Mouse (Mus musculus) hindbrain, embryonic 12.5 days (tissue): ENCODE results near the gene Htr1b. TPM values are rescaled to one million over a fixed set of nuclear protein-coding genes. Genes with fewer than 3 reads are reported as not detected.
A peak's percentile ranks its signal among the peaks of the same experiment; 100 is the strongest.

Experiments used
- ATAC-seq: fragments of 200-750 bp; cut with Nextera tagmentation; 2 replicates; pipeline ENCODE4 v1.8.0; 2017; ENCODE audit warnings: moderate TSS enrichment; ENCODE audit not compliant: low FRiP score
- H3K27ac ChIP-seq: fragments of 300-500 bp; sonication (generic); 2 replicates; pipeline ENCODE4 v1.5.1; 2016; ENCODE audit warnings: mild to moderate bottlenecking
- H3K27me3 ChIP-seq: fragments of 300-500 bp; sonication (generic); 2 replicates; pipeline ENCODE4 v1.6.1; 2016; ENCODE audit warnings: mild to moderate bottlenecking
- H3K36me3 ChIP-seq: fragments of 300-500 bp; sonication (generic); 2 replicates; pipeline ENCODE4 v1.6.1; 2016; ENCODE audit warnings: mild to moderate bottlenecking
- H3K4me1 ChIP-seq: fragments of 300-500 bp; sonication (generic); 2 replicates; pipeline ENCODE4 v1.6.1; 2016
- H3K4me2 ChIP-seq: fragments of 300-500 bp; sonication (generic); replicated peaks from 2 replicates; pipeline ENCODE4 v1.6.1; 2016; ENCODE audit warnings: mild to moderate bottlenecking
- H3K4me3 ChIP-seq: fragments of 300-500 bp; sonication (generic); 2 replicates; pipeline ENCODE4 v1.5.1; 2016; ENCODE audit warnings: mild to moderate bottlenecking
- H3K9ac ChIP-seq: fragments of 300-500 bp; sonication (generic); 2 replicates; pipeline ENCODE4 v1.6.1; 2016; ENCODE audit warnings: mild to moderate bottlenecking, moderate library complexity
- H3K9me3 ChIP-seq: fragments of 300-500 bp; sonication (generic); replicated peaks from 2 replicates; pipeline ENCODE4 v1.6.1; 2016; ENCODE audit warnings: mild to moderate bottlenecking
- WGBS: fragments of 180-500 bp; shearing (Covaris S2); methylation state at CpG from one replicate; pipeline ENCODE4 v1.1.7; 2016; 5-methylcytosine and 5-hydroxymethylcytosine counted together
- polyA plus RNA-seq: library from polyadenylated mRNA; unstranded; fragments of >200 nt; fragmentation: Nextera tagmentation; extraction: Ambion mirVana; gene quantifications from 2 replicates; pipeline ENCODE4 v1.2.1, GENCODE M21; 2016

Htr1b gene
- 1.6 and 1.8 TPM in 2 replicates for polyA plus RNA-seq

GRCm38 (mm10) chr9:81633437-81633973, at the start of gene Htr1b:
Htr1b (minus strand) TSS chr9:81633828.
- Histone ChIP-seq H3K9me3 (no peaks in the 10 kb centered on the region), H3K27ac (peak within 1 kb of the TSS; percentile 62; the same call in 1 of the 2 replicates), H3K4me2 (peak within 1 kb of the TSS; percentile 99), H3K36me3 (no peaks in the 10 kb centered on the region), H3K9ac (peak within 1 kb of the TSS; percentile 57), H3K4me1 (peaks cover 18% of the 10 kb centered on the region), H3K4me3 (peak within 1 kb of the TSS; percentile 68), H3K27me3 (peaks cover 44% of the 10 kb centered on the region)
- peak; percentile 80 for ATAC-seq
- WGBS, result under 1% methylated on average over 25 of the region's 26 CpGs

DNA sequence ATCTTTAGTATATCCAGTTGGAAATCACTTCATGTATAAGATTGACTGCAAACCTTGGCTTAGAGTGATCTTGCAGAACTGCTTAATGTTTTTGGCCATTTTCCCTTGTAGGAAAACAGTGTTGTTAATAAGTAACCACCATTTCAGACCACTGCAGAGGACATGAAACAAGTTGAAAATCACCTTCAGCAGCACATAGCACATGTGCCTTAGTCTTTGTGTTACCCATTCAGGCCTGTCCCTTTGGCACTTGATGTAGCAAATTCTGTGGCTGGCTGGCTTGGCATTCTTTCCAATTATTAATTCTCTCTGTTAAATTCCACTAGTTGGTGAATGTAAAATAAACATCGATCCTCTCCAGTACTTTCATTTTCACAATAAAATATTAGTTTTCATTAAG, 43.1 kb upstream of the Htr1b start:
- WGBS, result 100% methylated on average over 1 of the region's 1 CpGs

GRCm38 (mm10) chr9:81637486-81637885, 3.9 kb upstream of the Htr1b start:
- peaks cover 28% of the 10 kb centered on the region for H3K27me3 ChIP-seq
- WGBS, result 94% methylated on average over 1 of the region's 1 CpGs
- H3K4me1 ChIP-seq, result peaks cover 12% of the 10 kb centered on the region
- H3K4me3 ChIP-seq, result no peak overlapping the region
- ATAC-seq, result no peak
- H3K36me3 ChIP-seq, result no peaks in the 10 kb centered on the region
- H3K9me3 ChIP-seq, result no peaks in the 10 kb centered on the region
- no peak overlapping the region for H3K27ac ChIP-seq
- H3K4me2 ChIP-seq, result no peak overlapping the region
- H3K9ac ChIP-seq, result no peak overlapping the region

More for the DNA sequence above, 43.1 kb upstream of the Htr1b start:
- Histone ChIP-seq H3K27me3 (no peaks in the 10 kb centered on the region), H3K4me3 (no peak overlapping the region), H3K4me2 (no peak overlapping the region), H3K36me3 (no peaks in the 10 kb centered on the region), H3K4me1 (no peaks in the 10 kb centered on the region), H3K9me3 (no peaks in the 10 kb centered on the region), H3K9ac (no peak overlapping the region), H3K27ac (no peak overlapping the region)
- no peak for ATAC-seq

DNA sequence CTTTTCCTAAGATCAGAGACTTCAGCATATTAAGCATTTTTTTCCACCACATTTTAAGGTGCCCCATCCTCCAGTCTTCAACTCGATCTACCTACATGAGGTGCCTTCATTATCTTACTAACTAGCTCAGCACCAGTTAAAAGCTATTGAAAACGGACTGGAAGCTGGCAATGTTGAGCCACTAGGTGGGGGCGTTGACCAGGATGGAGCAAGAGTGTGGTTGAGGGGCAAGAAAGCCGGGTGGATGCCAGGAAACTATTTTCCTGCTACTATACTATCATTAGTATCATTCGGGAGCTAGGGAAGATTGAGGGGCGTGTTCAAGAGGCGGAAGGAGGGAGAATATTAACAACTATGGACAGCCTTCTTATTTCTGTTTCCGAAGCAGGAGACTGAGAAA, 1.5 kb upstream of the Htr1b start:
- 13% methylated on average over 8 of the region's 8 CpGs for WGBS
- Histone ChIP-seq H3K4me2 (peak overlapping the region; percentile 99), H3K4me1 (peaks cover 18% of the 10 kb centered on the region), H3K27ac (no peak overlapping the region), H3K36me3 (no peaks in the 10 kb centered on the region), H3K27me3 (peaks cover 44% of the 10 kb centered on the region), H3K9me3 (no peaks in the 10 kb centered on the region), H3K4me3 (no peak overlapping the region), H3K9ac (no peak overlapping the region)
- ATAC-seq, result no peak

GRCm38 (mm10) chr9:81634163-81634562, 535 bp upstream of the Htr1b start:
- Histone ChIP-seq H3K27me3 (peaks cover 44% of the 10 kb centered on the region), H3K4me2 (peak overlapping the region; percentile 99), H3K4me1 (peaks cover 18% of the 10 kb centered on the region), H3K27ac (no peak overlapping the region), H3K4me3 (peak overlapping the region; percentile 68), H3K9ac (no peak overlapping the region), H3K36me3 (no peaks in the 10 kb centered on the region), H3K9me3 (no peaks in the 10 kb centered on the region)
- no peak for ATAC-seq
- WGBS, result under 1% methylated on average over 10 of the region's 10 CpGs

DNA sequence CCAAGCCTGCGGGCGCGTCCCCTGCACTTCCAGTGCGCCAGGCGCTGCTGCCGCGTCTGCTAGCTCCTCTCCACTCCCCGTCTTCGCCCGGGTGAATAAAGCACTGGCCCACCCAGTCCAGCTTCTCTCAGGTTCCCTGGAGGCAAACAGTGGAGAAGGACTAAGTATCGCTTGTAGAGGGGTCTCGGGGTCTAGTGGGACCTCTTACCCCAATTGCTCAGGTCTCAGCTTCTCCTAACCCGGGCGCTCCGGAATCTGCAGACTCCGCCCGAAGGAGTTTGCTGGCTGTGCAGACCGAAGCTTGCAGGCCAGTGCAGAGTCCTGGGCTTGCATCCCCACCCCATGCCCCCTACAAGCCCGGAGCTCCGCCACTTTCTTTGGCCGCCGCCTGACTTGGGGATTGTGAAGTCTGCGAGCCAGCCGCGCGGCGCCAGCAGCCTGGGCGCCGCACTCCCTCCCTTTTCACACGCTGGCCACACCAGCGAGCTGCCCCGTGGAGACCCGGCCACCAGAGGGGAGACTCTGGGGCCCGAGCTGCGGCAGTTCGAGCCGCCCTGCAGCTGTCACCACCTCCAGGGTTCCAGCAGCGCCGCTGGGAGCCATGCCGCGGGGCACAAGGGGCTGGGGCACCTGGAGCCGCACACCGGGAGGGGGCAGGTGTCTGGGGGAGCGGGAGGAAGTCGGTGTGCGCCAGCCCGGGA, 742 bp downstream of the Htr1b start:
- ATAC-seq, result peak; percentile 71
- Histone ChIP-seq H3K4me3 (peak overlapping the region; percentile 68), H3K9me3 (no peaks in the 10 kb centered on the region), H3K4me1 (peaks cover 18% of the 10 kb centered on the region), H3K4me2 (peak overlapping the region; percentile 99), H3K27me3 (peaks cover 44% of the 10 kb centered on the region), H3K27ac (peak overlapping the region; percentile 62; the same call in 1 of the 2 replicates), H3K9ac (peak overlapping the region; percentile 57), H3K36me3 (no peaks in the 10 kb centered on the region)
- WGBS, result under 1% methylated on average over 47 of the region's 47 CpGs

DNA sequence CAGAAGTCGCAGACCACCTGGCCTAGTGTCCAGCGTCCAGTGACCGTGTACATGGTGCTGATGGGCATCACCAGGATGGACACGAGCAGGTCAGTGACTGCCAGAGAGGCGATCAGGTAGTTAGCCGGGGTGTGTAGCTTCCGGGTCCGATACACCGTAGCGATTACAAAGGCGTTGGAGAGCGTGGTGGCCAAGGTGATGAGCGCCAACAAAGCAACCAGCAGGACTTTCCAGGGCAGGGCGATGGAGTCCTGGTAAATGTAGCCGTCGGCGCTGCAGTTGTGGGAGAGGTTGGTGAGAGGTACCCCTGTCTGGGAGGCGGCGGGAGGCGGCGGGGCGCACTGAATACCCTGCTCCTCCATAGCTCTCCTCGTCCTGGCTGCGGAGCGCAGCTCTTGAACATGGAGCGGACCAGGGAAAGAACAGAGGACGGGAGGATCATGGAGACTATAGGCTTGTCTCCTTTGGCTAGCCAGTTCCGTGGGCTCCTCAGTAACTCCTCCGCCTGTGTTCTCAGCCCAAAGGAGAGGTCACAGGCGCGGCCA, 1.4 kb downstream of the Htr1b start:
- H3K4me2 ChIP-seq, result peak overlapping the region; percentile 99
- no peak overlapping the region for H3K27ac ChIP-seq
- H3K9me3 ChIP-seq, result no peaks in the 10 kb centered on the region
- H3K36me3 ChIP-seq, result no peaks in the 10 kb centered on the region
- H3K4me1 ChIP-seq, result peaks cover 18% of the 10 kb centered on the region
- H3K27me3 ChIP-seq, result peaks cover 44% of the 10 kb centered on the region
- peak overlapping the region; percentile 57 for H3K9ac ChIP-seq
- WGBS, result 1% methylated on average over 31 of the region's 31 CpGs
- ATAC-seq, result peak; percentile 20
- peak overlapping the region; percentile 68 for H3K4me3 ChIP-seq

- no peaks in the 10 kb centered on the region for H3K36me3 ChIP-seq
- H3K9me3 ChIP-seq, result no peaks in the 10 kb centered on the region
- H3K4me1 ChIP-seq, result peaks cover 18% of the 10 kb centered on the region
- H3K4me3 ChIP-seq, result peak overlapping the region; percentile 68
- WGBS, result 3% methylated on average over 27 of the region's 27 CpGs
- H3K27me3 ChIP-seq, result peaks cover 44% of the 10 kb centered on the region
- H3K4me2 ChIP-seq, result peak overlapping the region; percentile 99
- no peak overlapping the region for H3K27ac ChIP-seq
- 0 out of 2 replicates have a peak overlapping the region, but pooled peaks have one; percentile 57 for H3K9ac ChIP-seq
- peak; percentile 1; the same call in 1 of the 2 replicates for ATAC-seq
Measured at GRCm38 (mm10) chr9:81631581-81632091, 2.0 kb downstream of the Htr1b start.

GRCm38 (mm10) chr9:81626899-81627606, 6.6 kb downstream of the Htr1b start:
- no peak overlapping the region for H3K9ac ChIP-seq
- peaks cover 5% of the 10 kb centered on the region for H3K4me1 ChIP-seq
- no peak overlapping the region for H3K4me2 ChIP-seq
- no peak overlapping the region for H3K4me3 ChIP-seq
- ATAC-seq, result peak; percentile 65; the same call in 1 of the 2 replicates
- no peaks in the 10 kb centered on the region for H3K9me3 ChIP-seq
- no peak overlapping the region for H3K27ac ChIP-seq
- WGBS, result 39% methylated on average over 9 of the region's 9 CpGs
- peaks cover 12% of the 10 kb centered on the region for H3K27me3 ChIP-seq
- no peaks in the 10 kb centered on the region for H3K36me3 ChIP-seq

DNA sequence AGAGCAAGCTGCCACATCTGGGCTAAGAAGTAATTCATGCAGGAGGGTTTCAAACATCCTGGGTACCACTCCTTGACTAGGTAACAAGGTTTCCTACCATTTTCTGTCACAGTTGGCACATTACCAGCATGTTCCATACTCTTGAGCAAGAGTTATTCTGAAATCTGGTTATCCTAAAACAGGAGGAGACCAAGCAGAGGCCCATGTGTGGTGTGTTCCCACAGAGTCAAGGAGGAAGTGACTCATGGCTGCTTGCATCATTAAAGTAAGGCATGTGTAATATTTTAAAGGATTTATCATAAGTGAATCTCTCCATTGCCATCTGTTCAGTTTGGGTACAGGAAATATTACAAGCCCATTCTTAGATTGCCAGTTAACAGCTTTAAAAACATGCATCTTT, 7.7 kb downstream of the Htr1b start:
- Histone ChIP-seq H3K9ac (no peak overlapping the region), H3K4me3 (no peak overlapping the region), H3K4me2 (no peak overlapping the region), H3K9me3 (no peaks in the 10 kb centered on the region), H3K4me1 (no peaks in the 10 kb centered on the region), H3K27ac (no peak overlapping the region), H3K27me3 (peaks cover under 1% of the 10 kb centered on the region; the same call in 1 of the 2 replicates), H3K36me3 (no peaks in the 10 kb centered on the region)
- ATAC-seq, result no peak

DNA sequence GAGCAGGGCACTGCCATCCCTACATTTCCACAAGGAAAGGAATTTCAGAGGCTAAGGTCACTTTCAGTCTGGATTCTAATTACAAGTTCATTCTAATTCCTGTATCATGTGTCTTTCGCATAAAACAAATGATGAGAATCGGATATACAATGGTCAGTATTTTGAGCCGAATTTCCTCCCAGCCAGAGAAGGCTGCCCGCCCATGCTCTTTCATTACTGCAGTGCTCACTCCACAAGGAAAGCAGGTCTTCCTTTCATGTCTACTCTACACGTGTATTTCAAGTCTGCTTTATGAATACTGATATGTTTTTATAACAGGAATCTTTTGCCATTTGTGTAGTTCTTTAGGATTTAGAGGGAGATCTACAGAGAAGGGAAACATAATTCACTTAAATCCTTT, 10.8 kb downstream of the Htr1b start:
- no peaks in the 10 kb centered on the region for H3K9me3 ChIP-seq
- no peak overlapping the region for H3K4me3 ChIP-seq
- ATAC-seq, result no peak
- H3K4me2 ChIP-seq, result no peak overlapping the region
- H3K27me3 ChIP-seq, result no peaks in the 10 kb centered on the region
- no peak overlapping the region for H3K27ac ChIP-seq
- no peaks in the 10 kb centered on the region for H3K36me3 ChIP-seq
- 53% methylated on average over 5 of the region's 5 CpGs for whole genome bisulfite sequencing
- H3K9ac ChIP-seq, result no peak overlapping the region
- no peaks in the 10 kb centered on the region for H3K4me1 ChIP-seq

- H3K36me3 ChIP-seq, result no peaks in the 10 kb centered on the region
- no peaks in the 10 kb centered on the region for H3K9me3 ChIP-seq
- no peak for ATAC-seq
- no peak overlapping the region for H3K4me3 ChIP-seq
- no peak overlapping the region for H3K4me2 ChIP-seq
- H3K9ac ChIP-seq, result no peak overlapping the region
- H3K4me1 ChIP-seq, result no peaks in the 10 kb centered on the region
- 77% methylated on average over 4 of the region's 4 CpGs for WGBS
- no peaks in the 10 kb centered on the region for H3K27me3 ChIP-seq
- no peak overlapping the region for H3K27ac ChIP-seq
Measured at GRCm38 (mm10) chr9:81611022-81611421, 22.6 kb downstream of the Htr1b start.
